Mouse (Mus musculus): ENCODE results near the gene Eefsec. TPM values are rescaled to one million over a fixed set of nuclear protein-coding genes. Genes with fewer than 3 reads are reported as not detected.

Gene Eefsec
- polyA plus RNA-seq, 1 experiment from 2014 or later = 41.3 TPM

- peaks cover 17% of the 10 kb centered on the region for H3K27me3 ChIP-seq (ENCODE audit: control insufficient read depth, insufficient read depth, low read length)
- ATAC-seq (replicated peaks; ENCODE audit: low FRiP score) = no peak
- no peak overlapping the region for H3K4me3 ChIP-seq (ENCODE audit: low read depth, low read length)
- no peak for DNase-seq (ENCODE audit: low spot score)
- no peaks in the 10 kb centered on the region for H3K36me3 ChIP-seq (ENCODE audit: control insufficient read depth, insufficient read depth, low read length)
- no peaks in the 10 kb centered on the region for H3K9me3 ChIP-seq (ENCODE audit: control insufficient read depth, low read length)
- peaks cover 14% of the 10 kb centered on the region for H3K4me1 ChIP-seq (replicated peaks; ENCODE audit: control insufficient read depth, insufficient read depth, low read length)
- peak overlapping the region; percentile 56; the same call in 1 of the 2 replicates for H3K4me2 ChIP-seq (ENCODE audit: low read depth, low read length, severe bottlenecking)
- 20% methylated on average over 8 of the region's 8 CpGs for WGBS
- no peak overlapping the region for H3K9ac ChIP-seq (ENCODE audit: low read length)
- H3K27ac ChIP-seq (ENCODE audit: low read depth, low read length) = no peak overlapping the region
Observed at GRCm38 (mm10) chr6:88235461-88235860, 210.9 kb downstream of the Eefsec start.

GRCm38 (mm10) chr6:88233996-88234395 is 212.3 kb downstream of the Eefsec start:
- DNase-seq (ENCODE audit: low spot score) (no peak), ATAC-seq (replicated peaks; ENCODE audit: low FRiP score) (no peak)
- H3K4me2 ChIP-seq (ENCODE audit: low read depth, low read length, severe bottlenecking) = no peak overlapping the region
- H3K4me3 ChIP-seq (ENCODE audit: low read depth, low read length) = no peak overlapping the region
- H3K36me3 ChIP-seq (ENCODE audit: control insufficient read depth, insufficient read depth, low read length) = no peaks in the 10 kb centered on the region
- peaks cover 14% of the 10 kb centered on the region for H3K4me1 ChIP-seq (replicated peaks; ENCODE audit: control insufficient read depth, insufficient read depth, low read length)
- no peak overlapping the region for H3K27ac ChIP-seq (ENCODE audit: low read depth, low read length)
- 79% methylated on average over 8 of the region's 8 CpGs for WGBS
- H3K27me3 ChIP-seq (ENCODE audit: control insufficient read depth, insufficient read depth, low read length) = peaks cover 17% of the 10 kb centered on the region
- H3K9me3 ChIP-seq (ENCODE audit: control insufficient read depth, low read length) = no peaks in the 10 kb centered on the region
- H3K9ac ChIP-seq (ENCODE audit: low read length) = no peak overlapping the region

- ATAC-seq (replicated peaks; ENCODE audit: low FRiP score) (no peak), DNase-seq (ENCODE audit: low spot score) (no peak)
- H3K36me3 ChIP-seq (ENCODE audit: control insufficient read depth, insufficient read depth, low read length) = no peaks in the 10 kb centered on the region
- peaks cover 14% of the 10 kb centered on the region for H3K4me1 ChIP-seq (replicated peaks; ENCODE audit: control insufficient read depth, insufficient read depth, low read length)
- H3K27me3 ChIP-seq (ENCODE audit: control insufficient read depth, insufficient read depth, low read length) = peaks cover 18% of the 10 kb centered on the region
- 59% methylated on average over 6 of the region's 6 CpGs for WGBS
- H3K4me3 ChIP-seq (ENCODE audit: low read depth, low read length) = no peak overlapping the region
- no peak overlapping the region for H3K4me2 ChIP-seq (ENCODE audit: low read depth, low read length, severe bottlenecking)
- H3K9ac ChIP-seq (ENCODE audit: low read length) = no peak overlapping the region
- no peaks in the 10 kb centered on the region for H3K9me3 ChIP-seq (ENCODE audit: control insufficient read depth, low read length)
- H3K27ac ChIP-seq (ENCODE audit: low read depth, low read length) = no peak overlapping the region
Observed at GRCm38 (mm10) chr6:88232221-88232620, 214.1 kb downstream of the Eefsec start.

- ATAC-seq (replicated peaks; ENCODE audit: low FRiP score) = no peak
- no peak overlapping the region for H3K4me2 ChIP-seq (ENCODE audit: low read depth, low read length, severe bottlenecking)
- H3K36me3 ChIP-seq (ENCODE audit: control insufficient read depth, insufficient read depth, low read length) = no peaks in the 10 kb centered on the region
- no peaks in the 10 kb centered on the region for H3K9me3 ChIP-seq (ENCODE audit: control insufficient read depth, low read length)
- peaks cover 14% of the 10 kb centered on the region for H3K4me1 ChIP-seq (replicated peaks; ENCODE audit: control insufficient read depth, insufficient read depth, low read length)
- DNase-seq (ENCODE audit: low spot score) = no peak
- 85% methylated on average over 7 of the region's 7 CpGs for WGBS
- H3K27ac ChIP-seq (ENCODE audit: low read depth, low read length) = no peak overlapping the region
- H3K4me3 ChIP-seq (ENCODE audit: low read depth, low read length) = no peak overlapping the region
- H3K9ac ChIP-seq (ENCODE audit: low read length) = no peak overlapping the region
- peaks cover 18% of the 10 kb centered on the region for H3K27me3 ChIP-seq (ENCODE audit: control insufficient read depth, insufficient read depth, low read length)
Observed at GRCm38 (mm10) chr6:88231821-88232220, 214.5 kb downstream of the Eefsec start.

GRCm38 (mm10) chr6:88229221-88229620 is 217.1 kb downstream of the Eefsec start:
- peaks cover 7% of the 10 kb centered on the region for H3K27me3 ChIP-seq (ENCODE audit: control insufficient read depth, insufficient read depth, low read length)
- WGBS = 92% methylated on average over 12 of the region's 12 CpGs
- no peaks in the 10 kb centered on the region for H3K36me3 ChIP-seq (ENCODE audit: control insufficient read depth, insufficient read depth, low read length)

GRCm38 (mm10) chr6:88227537-88227936 is 218.8 kb downstream of the Eefsec start:
- ATAC-seq (replicated peaks; ENCODE audit: low FRiP score) (no peak), DNase-seq (ENCODE audit: low spot score) (no peak)
- H3K27me3 ChIP-seq (ENCODE audit: control insufficient read depth, insufficient read depth, low read length) = 0 out of 2 replicates have a peak, but pooled peaks cover 2% of the 10 kb centered on the region
- no peaks in the 10 kb centered on the region for H3K36me3 ChIP-seq (ENCODE audit: control insufficient read depth, insufficient read depth, low read length)
- no peaks in the 10 kb centered on the region for H3K9me3 ChIP-seq (ENCODE audit: control insufficient read depth, low read length)
- H3K4me3 ChIP-seq (ENCODE audit: low read depth, low read length) = no peak overlapping the region
- 60% methylated on average over 7 of the region's 7 CpGs for WGBS
- H3K9ac ChIP-seq (ENCODE audit: low read length) = no peak overlapping the region
- H3K27ac ChIP-seq (ENCODE audit: low read depth, low read length) = no peak overlapping the region
- H3K4me1 ChIP-seq (replicated peaks; ENCODE audit: control insufficient read depth, insufficient read depth, low read length) = 0 out of 2 replicates have a peak, but pooled peaks cover 2% of the 10 kb centered on the region
- no peak overlapping the region for H3K4me2 ChIP-seq (ENCODE audit: low read depth, low read length, severe bottlenecking)

More at GRCm38 (mm10) chr6:88229221-88229620, 217.1 kb downstream of the Eefsec start:
- no peak overlapping the region for H3K9ac ChIP-seq (ENCODE audit: low read length)
- no peak overlapping the region for H3K27ac ChIP-seq (ENCODE audit: low read depth, low read length)
- no peak overlapping the region for H3K4me2 ChIP-seq (ENCODE audit: low read depth, low read length, severe bottlenecking)
- no peak overlapping the region for H3K4me3 ChIP-seq (ENCODE audit: low read depth, low read length)
- H3K4me1 ChIP-seq (replicated peaks; ENCODE audit: control insufficient read depth, insufficient read depth, low read length) = 0 out of 2 replicates have a peak, but pooled peaks cover 2% of the 10 kb centered on the region
- ATAC-seq (replicated peaks; ENCODE audit: low FRiP score) (no peak), DNase-seq (ENCODE audit: low spot score) (no peak)
- no peaks in the 10 kb centered on the region for H3K9me3 ChIP-seq (ENCODE audit: control insufficient read depth, low read length)

- Histone ChIP-seq H3K4me3 (ENCODE audit: low read depth, low read length) (no peak overlapping the region), H3K9me3 (ENCODE audit: control insufficient read depth, low read length) (no peaks in the 10 kb centered on the region), H3K27me3 (ENCODE audit: control insufficient read depth, insufficient read depth, low read length) (0 out of 2 replicates have a peak, but pooled peaks cover 2% of the 10 kb centered on the region), H3K36me3 (ENCODE audit: control insufficient read depth, insufficient read depth, low read length) (no peaks in the 10 kb centered on the region), H3K9ac (ENCODE audit: low read length) (0 out of 2 replicates have a peak overlapping the region, but pooled peaks have one; percentile 16), H3K4me2 (ENCODE audit: low read depth, low read length, severe bottlenecking) (no peak overlapping the region), H3K27ac (ENCODE audit: low read depth, low read length) (no peak overlapping the region), H3K4me1 (replicated peaks; ENCODE audit: control insufficient read depth, insufficient read depth, low read length) (0 out of 2 replicates have a peak, but pooled peaks cover 2% of the 10 kb centered on the region)
- WGBS = 12% methylated on average over 5 of the region's 5 CpGs
- ATAC-seq (replicated peaks; ENCODE audit: low FRiP score) (0 out of 2 replicates have a peak, but pooled peaks have one; percentile 55), DNase-seq (ENCODE audit: low spot score) (no peak)
Observed at GRCm38 (mm10) chr6:88226570-88226994, 219.8 kb downstream of the Eefsec start.

GRCm38 (mm10) chr6:88221968-88222367 is 224.4 kb downstream of the Eefsec start, which contains the start of gene Dnajb8:
Gene Dnajb8, plus strand, starts transcription at chr6:88222268.
- Histone ChIP-seq H3K27me3 (ENCODE audit: control insufficient read depth, insufficient read depth, low read length) (no peaks in the 10 kb centered on the region), H3K9me3 (ENCODE audit: control insufficient read depth, low read length) (no peaks in the 10 kb centered on the region), H3K4me3 (ENCODE audit: low read depth, low read length) (no peak within 1 kb of the TSS), H3K27ac (ENCODE audit: low read depth, low read length) (no peak within 1 kb of the TSS), H3K4me2 (ENCODE audit: low read depth, low read length, severe bottlenecking) (no peak within 1 kb of the TSS), H3K4me1 (replicated peaks; ENCODE audit: control insufficient read depth, insufficient read depth, low read length) (0 out of 2 replicates have a peak, but pooled peaks cover 2% of the 10 kb centered on the region), H3K36me3 (ENCODE audit: control insufficient read depth, insufficient read depth, low read length) (no peaks in the 10 kb centered on the region), H3K9ac (ENCODE audit: low read length) (no peak within 1 kb of the TSS)
- DNase-seq (ENCODE audit: low spot score) = no peak
- ATAC-seq (replicated peaks; ENCODE audit: low FRiP score) = no peak
- WGBS = 43% methylated on average over 10 of the region's 10 CpGs

- WGBS = 9% methylated on average over 4 of the region's 4 CpGs
- Histone ChIP-seq H3K4me2 (ENCODE audit: low read depth, low read length, severe bottlenecking) (no peak overlapping the region), H3K4me3 (ENCODE audit: low read depth, low read length) (no peak overlapping the region), H3K4me1 (replicated peaks; ENCODE audit: control insufficient read depth, insufficient read depth, low read length) (no peaks in the 10 kb centered on the region), H3K9ac (ENCODE audit: low read length) (no peak overlapping the region), H3K36me3 (ENCODE audit: control insufficient read depth, insufficient read depth, low read length) (no peaks in the 10 kb centered on the region), H3K27me3 (ENCODE audit: control insufficient read depth, insufficient read depth, low read length) (no peaks in the 10 kb centered on the region), H3K9me3 (ENCODE audit: control insufficient read depth, low read length) (no peaks in the 10 kb centered on the region), H3K27ac (ENCODE audit: low read depth, low read length) (no peak overlapping the region)
- ATAC-seq (replicated peaks; ENCODE audit: low FRiP score) (no peak), DNase-seq (ENCODE audit: low spot score) (no peak)
Observed at GRCm38 (mm10) chr6:88219094-88219493, 227.2 kb downstream of the Eefsec start.
